Mouse (Mus musculus): ENCODE measurements at regions not wholly inside any gene's neighbourhood (a gene's known extent, or its start where the extent isn't known, plus 50 kb on each side); places are given as distances from the start of the nearest gene placed in this dataset.

DNA sequence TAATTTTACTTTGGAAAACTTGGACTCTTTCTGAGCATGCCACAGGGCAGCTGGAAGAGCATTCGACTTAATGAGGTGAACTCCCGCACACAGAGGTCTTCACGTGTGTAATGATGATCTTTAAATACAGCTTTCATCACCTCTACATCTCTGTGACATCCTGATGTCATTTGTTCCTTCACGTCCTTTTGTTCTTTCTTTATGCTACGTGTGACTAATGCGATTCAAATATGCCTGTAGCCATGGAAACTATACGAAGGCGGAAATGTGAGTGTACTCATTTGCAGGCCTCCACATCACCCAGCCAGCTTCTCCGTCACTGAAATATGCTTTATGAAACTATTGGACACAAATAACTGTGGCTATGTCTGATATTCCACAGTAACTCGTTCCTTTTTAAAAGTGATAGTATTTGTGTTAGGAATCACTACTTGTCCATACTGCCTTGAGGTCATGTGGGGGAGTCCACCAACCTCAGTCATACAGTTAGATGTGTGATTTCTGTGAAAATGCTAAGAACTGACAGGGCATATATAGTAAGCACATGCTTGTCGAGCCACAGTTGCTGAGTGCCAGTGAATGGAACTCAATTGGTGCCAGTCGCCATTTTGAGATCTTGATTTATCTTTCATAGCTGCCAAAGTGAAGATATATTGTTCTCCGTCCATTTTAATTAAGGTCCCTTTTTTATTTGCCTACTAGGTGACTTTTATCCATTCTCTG lies 145.9 kb downstream of the Plk2 start:
- H3K27me3 ChIP-seq (ENCODE audit: control insufficient read depth, insufficient read depth, insufficient read length): no peaks in the 10 kb centered on the region

DNA sequence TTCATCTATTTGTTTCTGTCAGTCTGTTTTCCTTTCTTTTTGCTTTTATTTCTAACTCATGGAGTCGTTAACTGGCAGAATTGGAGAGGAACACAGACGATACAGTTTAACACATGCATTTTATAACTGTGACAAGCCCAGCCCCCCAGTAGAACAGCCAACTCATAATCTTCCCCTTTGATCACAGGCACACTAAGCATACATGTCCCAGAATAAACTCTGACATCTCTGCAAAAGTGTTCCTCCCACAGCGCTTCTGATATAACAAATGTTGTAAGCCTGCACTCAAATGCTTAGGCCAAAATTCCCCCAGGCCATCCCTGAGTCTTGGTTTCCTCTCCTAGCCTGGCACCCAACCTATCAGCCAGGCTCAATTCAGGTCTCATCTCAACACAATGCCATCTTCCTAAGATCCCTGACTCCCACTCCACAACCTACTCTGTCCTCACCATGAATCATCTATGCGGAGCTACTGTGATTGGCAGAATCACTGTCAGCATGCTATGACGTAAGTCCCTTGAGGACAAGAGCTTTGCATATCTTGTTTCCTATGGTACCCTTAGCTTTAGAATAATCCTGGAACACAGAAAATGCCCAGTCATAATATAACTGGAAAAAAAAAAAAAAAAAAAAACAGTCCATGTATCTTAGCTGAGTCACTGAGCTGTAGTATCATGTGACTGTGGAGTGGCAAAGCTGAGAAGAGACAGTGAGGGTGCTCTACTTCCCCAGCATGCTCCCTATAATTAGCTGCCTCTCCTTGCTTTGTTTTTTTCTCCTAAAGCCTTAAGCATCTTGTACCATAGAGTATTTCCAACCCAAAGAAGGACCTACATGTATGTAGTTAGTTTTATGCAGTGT lies 146.7 kb downstream of the Plk2 start:
- no peaks in the 10 kb centered on the region for H3K79me2 ChIP-seq (ENCODE audit: control insufficient read depth, insufficient read depth)
- no peak overlapping the region for H3K4me3 ChIP-seq
- H3K4me2 ChIP-seq (ENCODE audit: low read depth): peak overlapping the region; percentile 60

More for the DNA sequence above, 145.9 kb downstream of the Plk2 start:
- Histone ChIP-seq H3K4me2 (ENCODE audit: low read depth) (peak overlapping the region; percentile 60), H3K79me2 (ENCODE audit: control insufficient read depth, insufficient read depth) (no peaks in the 10 kb centered on the region), H3ac (ENCODE audit: control insufficient read depth, insufficient read length) (no peak overlapping the region), H3K4me3 (no peak overlapping the region), H3K36me3 (ENCODE audit: control insufficient read depth, insufficient read depth) (no peaks in the 10 kb centered on the region)
- no peak for TF ChIP-seq MYOD1 (IDR thresholded peaks at IDR 0.05; ENCODE audit: control insufficient read depth in 1 of 3, insufficient read length in 2 of 3, low read depth in 2 of 3)
- TF ChIP-seq MYOG (IDR thresholded peaks at IDR 0.05; ENCODE audit: control insufficient read depth in 1 of 3, insufficient read depth in 1 of 3, insufficient read length in 2 of 3, low read depth in 2 of 3): no peak
- no peak for TF ChIP-seq E2F4 (IDR thresholded peaks at IDR 0.05; ENCODE audit: insufficient read depth)
- no peak for TF ChIP-seq MAX (IDR thresholded peaks at IDR 0.05; ENCODE audit: low read depth)
- no peak for TF ChIP-seq USF1 (IDR thresholded peaks at IDR 0.05; ENCODE audit: low read depth)
- no peak for TF ChIP-seq POLR2A (IDR thresholded peaks at IDR 0.05; ENCODE audit: insufficient read length, low read depth)

DNA sequence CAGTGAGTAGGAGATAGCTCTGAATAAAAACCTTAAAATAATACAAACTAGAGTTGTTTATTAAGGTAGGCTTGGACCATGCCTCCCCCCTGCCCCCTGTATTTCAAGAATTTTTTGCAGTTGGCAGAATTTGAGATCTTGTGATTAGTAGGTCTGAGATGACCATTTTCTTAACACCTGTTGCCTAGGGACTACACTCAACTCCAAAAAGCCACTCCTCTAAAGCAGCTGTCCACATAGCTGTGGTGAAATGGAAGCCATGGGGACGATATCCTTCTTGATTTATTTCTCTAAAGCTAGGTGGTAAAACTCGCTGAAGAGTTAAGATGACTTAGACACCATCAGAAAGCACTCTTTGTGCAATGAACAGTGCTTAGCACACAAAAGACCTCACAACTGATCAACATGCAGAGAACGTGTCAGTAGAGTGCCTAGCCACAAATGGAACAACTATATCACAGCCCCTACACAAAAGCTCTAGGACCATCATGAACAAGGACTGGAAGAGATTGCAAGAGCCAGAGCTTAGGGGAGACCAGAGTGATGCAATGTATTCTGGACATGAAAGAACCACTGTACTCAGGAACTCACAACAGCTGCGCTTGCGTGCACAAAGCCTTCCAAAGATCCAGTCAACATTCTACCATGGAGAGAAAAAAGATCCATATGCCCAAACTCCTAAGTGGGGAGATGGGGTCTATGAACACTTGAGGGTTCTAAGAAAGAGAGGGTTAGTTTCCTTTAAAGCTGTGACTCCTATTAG lies 147.6 kb downstream of the Plk2 start:
- Histone ChIP-seq H3K36me3 (ENCODE audit: control insufficient read depth, insufficient read depth) (no peaks in the 10 kb centered on the region), H3K4me2 (ENCODE audit: low read depth) (peak overlapping the region; percentile 60), H3K27me3 (ENCODE audit: control insufficient read depth, insufficient read depth, insufficient read length) (no peaks in the 10 kb centered on the region), H3K79me2 (ENCODE audit: control insufficient read depth, insufficient read depth) (no peaks in the 10 kb centered on the region), H3ac (ENCODE audit: control insufficient read depth, insufficient read length) (no peak overlapping the region), H3K4me3 (no peak overlapping the region)
- TF ChIP-seq MYOG (IDR thresholded peaks at IDR 0.05; ENCODE audit: control insufficient read depth in 1 of 3, insufficient read depth in 1 of 3, insufficient read length in 2 of 3, low read depth in 2 of 3) (peak in 2 of 3 experiments; percentile 67 to 89), TCF12 (IDR thresholded peaks at IDR 0.05; ENCODE audit: insufficient read depth, poor library complexity, severe bottlenecking) (peak; percentile 80), MAX (IDR thresholded peaks at IDR 0.05; ENCODE audit: low read depth) (no peak), TCF3 (IDR thresholded peaks at IDR 0.05; ENCODE audit: insufficient read length, low read depth) (peak; percentile 27), MYOD1 (IDR thresholded peaks at IDR 0.05; ENCODE audit: control insufficient read depth in 1 of 3, insufficient read length in 2 of 3, low read depth in 2 of 3) (peak; percentile 62 to 80 (median 79)), REST (IDR thresholded peaks at IDR 0.05; ENCODE audit: insufficient read depth, insufficient read length) (no peak), CEBPB (IDR thresholded peaks at IDR 0.05; ENCODE audit: insufficient read depth, poor library complexity, severe bottlenecking) (peak; percentile 88)

More for the DNA sequence above, 146.7 kb downstream of the Plk2 start:
- no peaks in the 10 kb centered on the region for H3K27me3 ChIP-seq (ENCODE audit: control insufficient read depth, insufficient read depth, insufficient read length)
- H3K36me3 ChIP-seq (ENCODE audit: control insufficient read depth, insufficient read depth): no peaks in the 10 kb centered on the region
- TF ChIP-seq CEBPB (IDR thresholded peaks at IDR 0.05; ENCODE audit: insufficient read depth, poor library complexity, severe bottlenecking): 0 out of 2 replicates have a peak, but pooled peaks have one; percentile 2
- TF ChIP-seq SRF (IDR thresholded peaks at IDR 0.05; ENCODE audit: control insufficient read depth, insufficient read length, low read depth): no peak
- TF ChIP-seq MYOG (IDR thresholded peaks at IDR 0.05; ENCODE audit: control insufficient read depth in 1 of 3, insufficient read depth in 1 of 3, insufficient read length in 2 of 3, low read depth in 2 of 3): peak in 2 of 3 experiments; percentile 4
- peak; percentile 85 for TF ChIP-seq USF1 (IDR thresholded peaks at IDR 0.05; ENCODE audit: low read depth)
- no peak for TF ChIP-seq E2F4 (IDR thresholded peaks at IDR 0.05; ENCODE audit: insufficient read depth)
- H3ac ChIP-seq (ENCODE audit: control insufficient read depth, insufficient read length): no peak overlapping the region

DNA sequence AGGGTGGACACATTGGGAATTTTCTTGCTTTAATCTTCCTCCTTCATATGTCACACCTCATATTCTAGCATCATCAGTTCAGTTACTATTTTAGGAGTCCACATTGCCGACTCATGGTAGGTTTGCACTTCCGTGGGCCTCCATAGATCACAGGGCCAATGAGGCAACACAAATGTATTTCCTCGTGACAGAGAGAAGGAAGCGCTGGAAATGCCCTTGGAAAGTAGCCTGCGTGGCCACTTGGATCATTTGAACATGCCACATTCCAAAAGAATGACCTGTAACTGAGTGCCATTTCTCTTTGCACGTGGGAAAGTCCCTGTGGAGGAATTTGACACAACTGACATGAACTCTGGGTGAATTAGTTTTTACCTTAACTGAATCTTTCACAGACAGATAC lies 150.6 kb downstream of the Plk2 start:
- Histone ChIP-seq H3ac (ENCODE audit: control insufficient read depth, insufficient read length) (no peak overlapping the region), H3K27me3 (ENCODE audit: control insufficient read depth, insufficient read depth, insufficient read length) (no peaks in the 10 kb centered on the region), H3K36me3 (ENCODE audit: control insufficient read depth, insufficient read depth) (no peaks in the 10 kb centered on the region), H3K4me3 (no peak overlapping the region), H3K4me2 (ENCODE audit: low read depth) (peak overlapping the region; percentile 7), H3K79me2 (ENCODE audit: control insufficient read depth, insufficient read depth) (no peaks in the 10 kb centered on the region)
- no peak for TF ChIP-seq CEBPB (IDR thresholded peaks at IDR 0.05; ENCODE audit: insufficient read depth, poor library complexity, severe bottlenecking)

DNA sequence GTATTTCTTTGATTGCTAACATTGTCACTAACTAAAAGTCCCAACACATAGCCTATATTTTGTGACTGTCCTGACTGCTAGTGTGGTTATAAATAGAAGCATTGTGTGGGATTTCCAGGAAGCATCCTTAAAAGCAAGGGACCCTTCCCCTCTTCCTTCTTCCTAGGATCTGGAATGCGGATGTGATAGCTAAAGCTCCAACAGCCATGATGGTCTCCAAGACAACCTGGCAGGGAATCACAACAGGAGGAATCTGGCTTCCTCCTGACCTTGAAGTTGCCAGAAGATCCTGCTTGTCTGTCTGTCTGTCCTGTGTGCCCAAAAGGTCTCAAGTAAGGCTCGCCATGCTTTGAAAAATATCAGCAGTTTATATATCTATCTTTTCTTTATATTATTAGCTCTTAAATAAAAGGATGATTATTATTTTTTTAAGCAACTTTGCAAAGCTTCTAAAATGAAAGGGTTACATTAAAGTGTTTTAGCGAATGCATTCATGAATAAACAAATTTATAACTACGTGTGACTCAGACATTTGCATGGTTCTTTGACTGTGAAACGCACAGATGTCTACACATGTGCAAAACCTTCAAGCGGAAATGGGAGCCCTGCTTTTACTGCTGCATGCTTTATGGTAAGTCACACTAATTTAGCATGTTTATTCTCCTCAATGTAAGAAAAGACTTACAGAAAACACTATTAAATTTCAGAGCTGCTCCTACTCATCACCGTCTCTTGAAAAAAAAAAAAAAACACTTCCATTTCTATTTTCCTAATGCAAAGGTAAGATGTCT lies 160.9 kb downstream of the Plk2 start:
- Histone ChIP-seq H3K79me2 (ENCODE audit: control insufficient read depth, insufficient read depth) (no peaks in the 10 kb centered on the region), H3ac (ENCODE audit: control insufficient read depth, insufficient read length) (no peak overlapping the region), H3K27me3 (ENCODE audit: control insufficient read depth, insufficient read depth, insufficient read length) (no peaks in the 10 kb centered on the region), H3K36me3 (ENCODE audit: control insufficient read depth, insufficient read depth) (no peaks in the 10 kb centered on the region), H3K4me3 (no peak overlapping the region), H3K4me2 (ENCODE audit: low read depth) (no peak overlapping the region)
- no peak for TF ChIP-seq CEBPB (IDR thresholded peaks at IDR 0.05; ENCODE audit: insufficient read depth, poor library complexity, severe bottlenecking)
- TF ChIP-seq TCF12 (IDR thresholded peaks at IDR 0.05; ENCODE audit: insufficient read depth, poor library complexity, severe bottlenecking): no peak
- no peak for TF ChIP-seq SRF (IDR thresholded peaks at IDR 0.05; ENCODE audit: control insufficient read depth, insufficient read length, low read depth)
- no peak for TF ChIP-seq MYOD1 (IDR thresholded peaks at IDR 0.05; ENCODE audit: control insufficient read depth in 1 of 3, insufficient read length in 2 of 3, low read depth in 2 of 3)
- no peak for TF ChIP-seq USF1 (IDR thresholded peaks at IDR 0.05; ENCODE audit: low read depth)
- no peak for TF ChIP-seq REST (IDR thresholded peaks at IDR 0.05; ENCODE audit: insufficient read depth, insufficient read length)
- no peak for TF ChIP-seq TCF3 (IDR thresholded peaks at IDR 0.05; ENCODE audit: insufficient read length, low read depth)

Measured in myocyte (in vitro differentiated cells).